Mouse (Mus musculus): ENCODE results near the gene Ints3.
A peak's percentile ranks its signal among the peaks of the same experiment; 100 is the strongest.
"Not testable (repeated sequence)": the region's sequence is repeated elsewhere in the genome, so short reads cannot be mapped to it uniquely, and the experiment has no call there.

Gene Ints3

DNA sequence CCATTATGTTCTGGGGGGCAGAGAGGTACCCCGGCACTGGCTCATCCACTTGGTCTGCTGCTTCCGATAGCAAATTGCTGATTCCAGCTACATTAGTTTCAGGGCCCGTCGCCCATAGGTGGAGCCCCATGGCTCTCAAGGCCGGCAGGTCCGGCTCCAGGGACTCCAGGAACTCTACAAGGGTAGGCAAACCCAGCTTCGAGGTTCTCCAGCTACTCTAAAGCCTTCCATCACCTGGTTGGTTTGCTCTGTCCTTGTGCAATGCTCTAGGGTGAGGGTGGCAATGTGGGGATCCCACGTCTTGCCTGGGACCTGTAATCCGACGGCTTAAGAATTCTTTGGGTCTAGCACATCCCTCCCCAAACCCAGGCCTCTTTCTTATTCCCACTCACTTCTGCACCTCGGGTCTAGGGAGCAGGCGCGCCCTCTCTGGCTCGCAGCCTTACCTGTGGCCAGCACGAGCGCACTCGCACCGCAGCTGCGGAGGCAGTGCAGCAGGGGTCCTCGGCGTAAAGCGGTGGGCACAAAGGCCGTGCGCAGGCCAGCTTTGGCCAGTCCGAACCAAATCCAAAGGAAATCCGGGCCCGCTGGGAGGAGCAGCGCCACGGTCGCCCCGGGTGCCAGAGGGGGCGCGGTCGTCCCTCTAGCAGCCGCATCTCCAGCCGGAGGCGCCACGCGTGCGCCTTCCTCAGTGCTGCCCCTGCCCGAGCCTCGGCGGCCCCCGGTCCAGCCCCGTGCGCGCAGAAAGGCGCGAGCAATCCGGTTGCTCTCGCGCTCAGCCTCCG is 44.5 kb downstream of the Ints3 start:
- peak; percentile 22 for DNase-seq

DNA sequence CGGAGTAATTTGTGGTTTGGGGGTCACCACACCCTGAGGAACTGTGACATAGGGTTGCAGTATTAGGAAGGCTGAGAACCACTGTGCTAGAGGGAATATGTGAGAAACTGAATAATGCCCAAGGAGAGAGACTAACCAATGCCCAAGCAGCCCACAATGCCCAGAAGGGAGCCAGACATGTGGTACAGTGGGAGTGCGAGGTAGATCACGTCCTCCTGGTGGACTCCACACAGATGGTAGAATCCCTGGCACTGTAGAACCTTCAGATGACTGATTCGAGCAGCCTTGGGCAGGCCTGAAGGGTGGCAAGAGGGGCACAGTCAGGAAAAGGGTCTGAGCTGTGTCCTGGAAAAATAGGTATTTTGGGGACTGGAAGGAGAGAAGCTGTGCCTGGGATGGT is 45.2 kb downstream of the Ints3 start:
- no peak for DNase-seq

DNA sequence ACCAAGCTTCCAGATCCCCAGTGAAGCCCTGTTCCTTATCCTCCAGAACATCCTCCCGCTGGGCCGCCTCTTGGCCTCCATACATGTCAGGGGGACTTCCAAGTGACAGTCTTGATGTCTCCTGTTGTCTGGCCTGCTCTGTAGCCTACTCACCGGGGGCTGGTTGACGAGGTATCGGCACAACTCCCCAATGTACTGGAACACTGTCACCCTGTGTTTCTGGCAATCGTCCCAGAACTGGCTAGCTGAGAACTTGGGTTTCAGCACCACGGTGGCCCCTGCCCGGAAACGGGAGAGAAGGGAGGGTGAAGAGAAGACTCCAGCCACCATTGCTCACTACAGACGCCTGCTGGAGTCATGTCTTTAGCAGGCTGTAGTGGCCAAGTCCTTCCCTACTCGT is 45.9 kb downstream of the Ints3 start:
- no peak for DNase-seq

DNA sequence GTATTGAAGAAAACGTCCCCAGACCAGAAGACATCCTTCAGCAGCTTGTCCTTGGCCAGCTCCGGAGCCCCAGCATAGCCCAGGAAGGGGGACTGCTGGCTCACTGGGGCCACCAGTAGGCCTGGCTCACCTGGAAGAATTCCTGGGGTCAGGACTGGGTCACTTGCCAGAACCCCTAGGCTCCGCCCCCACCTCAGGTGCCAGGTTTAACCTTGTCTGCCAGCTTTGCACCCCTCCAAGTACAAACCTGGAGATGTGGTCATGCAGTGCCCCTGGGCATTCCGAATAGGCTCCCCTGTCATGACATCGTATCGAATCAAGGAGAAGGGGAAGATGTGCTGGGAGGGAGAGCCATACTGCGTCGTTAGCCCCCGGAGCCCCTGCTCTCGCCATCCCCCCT is 46.6 kb downstream of the Ints3 start:
- DNase-seq, result no peak

DNA sequence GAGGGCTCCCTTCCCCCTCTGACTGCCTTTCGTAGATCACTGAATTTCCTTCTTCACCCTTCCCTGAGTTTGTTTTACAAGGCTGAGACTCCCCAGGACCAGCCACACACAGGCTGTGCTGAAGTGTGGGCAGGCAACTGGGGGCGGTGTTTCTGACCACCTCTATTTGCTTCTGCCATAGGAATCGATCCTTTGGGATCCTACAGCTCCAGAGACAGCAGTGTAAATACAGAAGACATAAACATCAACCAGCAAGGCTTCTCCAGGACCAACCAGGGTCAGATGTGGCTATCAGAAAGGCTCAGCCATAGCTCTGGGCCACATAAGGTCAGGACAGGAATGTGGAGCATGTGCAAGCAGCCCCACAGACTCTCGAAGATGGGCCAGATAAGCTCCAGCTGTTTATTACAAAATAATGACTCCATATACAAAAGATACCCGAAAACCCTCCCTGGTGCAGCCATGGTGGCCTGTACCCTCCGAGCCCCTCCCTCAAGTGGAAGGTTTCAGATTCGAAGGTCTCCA is 48.5 kb downstream of the Ints3 start:
- DNase-seq, result no peak

DNA sequence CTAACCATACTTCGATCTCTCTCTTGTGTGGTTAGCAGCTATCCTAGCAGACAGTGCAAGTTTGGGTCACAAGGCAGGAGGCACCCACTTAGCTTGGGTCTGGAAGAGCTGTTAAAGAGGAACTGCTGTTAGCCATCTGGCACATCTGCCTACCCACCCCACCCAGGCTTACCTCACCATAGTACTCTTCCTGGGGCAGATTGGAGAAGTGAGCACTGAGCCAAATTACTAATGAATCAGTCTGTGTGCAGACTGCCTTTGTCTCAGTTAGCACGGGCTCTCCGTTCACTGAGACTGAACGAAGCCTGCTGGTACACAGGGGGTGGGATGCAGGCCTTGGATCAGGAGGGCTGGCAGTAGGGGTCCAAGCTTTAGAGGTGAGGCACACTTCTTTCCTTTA is 49.7 kb downstream of the Ints3 start:
- no peak for DNase-seq

DNA sequence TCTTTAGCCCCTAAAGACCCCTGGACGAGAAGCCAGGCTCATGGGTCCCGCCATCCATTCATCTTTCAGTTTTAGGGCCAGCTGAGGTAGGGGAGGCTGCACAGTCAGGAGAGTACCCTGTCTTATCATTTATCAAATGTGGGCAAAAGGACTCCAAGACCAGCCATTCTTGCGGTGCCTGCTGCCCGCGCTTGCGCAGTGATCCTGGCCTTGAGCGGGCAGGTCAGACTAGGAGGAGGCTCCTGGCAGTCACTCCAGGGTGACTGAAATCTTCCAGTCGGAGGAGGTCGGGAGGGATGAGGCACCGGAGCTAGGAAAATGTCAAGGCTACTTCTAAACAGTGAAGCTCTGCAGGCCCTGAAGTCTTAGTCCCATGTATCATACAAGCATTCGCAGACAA is 51.7 kb downstream of the Ints3 start:
- no peak for DNase-seq

DNA sequence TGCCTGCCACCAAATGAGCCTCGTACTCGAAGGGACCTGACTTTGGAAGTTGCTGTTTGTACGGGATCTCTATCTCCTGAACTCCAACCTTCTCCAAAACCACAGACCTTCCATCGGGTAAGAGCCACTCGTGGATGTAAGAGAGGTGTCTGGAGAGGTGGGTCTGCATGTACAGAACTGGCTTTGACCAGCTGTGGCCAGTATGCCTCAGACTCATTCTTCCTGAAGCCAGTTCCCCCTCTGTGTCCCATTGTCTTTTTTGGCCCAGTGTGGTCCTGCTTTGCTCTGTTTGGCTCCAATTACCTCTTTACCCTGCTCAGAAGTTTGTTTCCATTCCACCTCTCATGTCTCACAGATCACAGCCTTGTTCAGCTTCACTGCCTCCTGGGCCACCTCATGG is 54.9 kb downstream of the Ints3 start:
- no peak for DNase-seq

DNA sequence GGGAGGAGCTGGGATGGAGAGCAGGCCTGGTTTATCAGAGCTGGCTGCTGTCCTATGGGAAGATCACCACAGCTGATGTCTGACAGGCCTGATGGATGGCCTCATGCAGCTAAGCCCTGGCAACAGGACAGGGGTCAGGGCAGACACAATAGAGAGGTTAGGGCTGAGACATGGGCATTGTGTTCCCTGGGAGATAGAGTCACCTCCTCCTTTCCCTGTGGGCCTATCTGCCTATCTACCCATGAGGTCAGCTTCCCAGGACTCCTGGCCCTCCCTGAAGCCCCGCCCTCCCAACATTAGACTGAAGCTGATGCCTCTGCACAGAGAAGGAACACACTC is 57.2 kb downstream of the Ints3 start:
- no peak for DNase-seq

DNA sequence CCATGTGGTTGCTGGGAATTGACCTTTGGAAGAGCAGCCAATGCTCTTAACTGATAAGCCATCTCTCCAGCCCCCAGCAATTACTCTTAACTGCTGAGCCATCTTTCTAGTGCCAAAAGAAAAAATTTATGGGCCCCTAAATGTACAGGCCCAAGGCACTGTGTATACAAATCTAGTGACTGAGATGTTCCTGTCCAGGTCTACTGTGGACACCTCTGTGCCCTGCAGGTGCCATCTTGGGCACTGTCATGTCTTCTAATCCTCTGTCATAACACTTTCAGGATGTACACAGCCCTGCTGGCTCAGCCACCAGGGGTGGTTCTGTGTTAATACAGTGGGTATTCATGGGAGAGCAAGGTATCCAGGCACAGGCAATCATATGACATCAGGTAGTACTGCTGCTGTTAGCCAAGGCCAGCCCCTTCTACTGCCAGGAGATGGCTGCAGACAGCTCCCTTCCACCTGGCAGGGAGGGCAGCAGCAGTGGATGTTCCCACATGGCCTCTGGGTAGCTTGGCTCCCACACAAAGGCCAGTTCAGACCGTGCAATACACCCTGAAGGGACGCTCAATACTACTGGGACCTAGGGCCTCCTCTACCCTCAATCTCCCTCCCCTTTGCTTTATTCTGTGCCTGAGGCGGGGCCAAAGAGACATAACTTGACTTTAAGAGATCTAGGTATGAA is 57.7 kb downstream of the Ints3 start:
- DNase-seq, result no peak

DNA sequence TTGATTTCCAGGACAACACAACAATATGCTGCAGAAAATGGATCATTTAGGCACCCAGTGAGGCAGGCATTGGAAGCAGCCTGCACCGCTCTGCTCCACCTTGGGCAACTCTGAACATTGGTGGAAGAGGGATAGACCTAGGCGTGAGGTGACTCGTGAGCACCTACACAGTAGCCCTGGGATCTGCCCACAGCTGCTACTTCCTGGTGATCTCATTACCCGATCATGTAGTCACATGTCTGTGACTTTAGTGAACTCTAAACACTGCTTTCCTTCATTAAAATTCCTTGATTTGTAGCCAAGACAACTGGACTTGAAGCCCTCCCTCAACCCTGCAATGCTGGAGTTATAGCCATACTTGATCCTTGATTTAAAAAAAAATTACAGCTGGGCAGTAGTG is 59.1 kb downstream of the Ints3 start:
- DNase-seq, result no peak

DNA sequence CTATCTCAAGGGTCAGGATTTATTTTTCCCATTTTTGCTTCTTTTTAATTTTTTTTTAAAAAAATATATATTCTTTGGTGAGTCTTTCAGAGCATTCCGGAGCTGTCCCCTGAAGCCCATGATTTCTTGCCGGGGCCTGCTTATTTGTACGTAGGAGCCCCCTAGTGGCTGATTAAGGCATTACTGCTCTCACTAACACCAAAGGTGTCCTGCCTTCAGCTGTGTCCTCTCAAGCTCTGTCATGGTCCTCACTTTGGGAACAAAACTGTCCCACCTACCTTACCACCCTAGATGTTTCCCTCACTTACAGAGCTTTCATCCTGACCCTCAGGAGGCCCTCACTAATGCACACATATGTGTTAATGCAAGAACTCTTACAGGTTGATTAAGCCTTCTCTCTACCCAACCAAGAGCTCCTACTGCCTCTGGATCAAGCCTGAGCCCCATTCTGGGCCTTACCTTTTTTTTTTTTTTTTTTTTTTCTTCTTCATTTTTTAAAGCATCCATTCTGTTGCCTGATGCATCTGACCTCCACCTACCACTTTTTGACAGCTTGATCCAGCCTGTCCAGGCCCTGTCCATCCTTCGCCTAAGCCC is 59.9 kb downstream of the Ints3 start:
- peak; percentile 80 for DNase-seq

DNA sequence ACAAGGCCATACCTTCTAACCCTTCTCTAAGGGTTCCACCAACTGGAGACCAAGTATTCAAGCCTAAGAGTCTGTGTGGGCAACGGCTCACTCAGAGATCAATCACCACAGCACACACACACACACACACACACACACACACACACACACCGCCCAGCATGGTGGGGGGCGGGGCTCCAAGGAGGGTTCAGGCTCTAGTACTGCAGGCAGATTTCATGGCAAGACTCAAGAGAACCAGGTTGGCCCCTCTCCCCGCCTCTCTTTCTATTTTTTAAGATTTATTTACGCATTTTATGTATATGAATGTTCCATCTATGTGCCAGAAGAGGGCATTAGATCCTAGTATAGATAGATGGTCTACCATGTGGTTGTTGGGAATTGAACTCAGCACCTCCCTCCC is 60.6 kb downstream of the Ints3 start:
- DNase-seq, result no peak

DNA sequence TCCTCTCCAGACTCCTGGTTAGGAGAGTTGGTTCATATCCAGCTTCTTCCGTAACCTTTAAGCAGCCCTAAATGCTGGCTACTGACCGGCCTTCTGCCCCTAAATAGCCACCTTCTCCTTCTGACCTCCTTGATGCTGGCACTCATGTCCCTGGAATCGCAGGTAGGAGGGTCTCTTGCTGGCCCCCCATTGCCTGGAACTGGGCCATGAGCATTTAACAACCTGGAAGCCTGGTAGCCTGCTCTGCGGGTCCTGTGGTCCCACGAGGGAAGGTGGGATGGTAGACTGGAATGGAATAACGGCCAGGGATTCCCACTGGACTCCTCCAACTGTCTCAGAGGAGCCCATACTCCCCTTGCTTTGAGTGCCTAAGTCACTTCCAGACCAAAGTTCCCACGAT is 61.6 kb downstream of the Ints3 start:
- DNase-seq, result no peak

DNA sequence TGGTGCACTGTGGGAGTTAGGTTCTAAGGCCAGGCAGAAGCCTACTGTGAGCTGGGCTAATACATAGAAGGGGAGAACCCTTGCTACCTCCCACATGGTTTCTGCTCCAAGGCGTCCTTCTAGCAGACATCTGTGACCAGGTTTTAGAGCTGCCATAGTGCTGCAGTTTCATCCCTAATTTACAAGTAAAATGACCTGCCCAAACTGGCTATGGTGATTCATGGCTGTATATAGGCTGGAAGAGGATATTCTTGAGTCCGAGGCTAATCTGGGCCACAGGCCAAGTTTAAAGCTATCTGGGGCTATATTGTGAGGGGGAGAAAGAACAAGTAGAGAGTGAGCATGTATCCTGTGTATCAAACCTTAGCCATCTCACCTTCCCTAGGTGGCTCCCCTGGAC is 64.4 kb downstream of the Ints3 start:
- no peak for DNase-seq

DNA sequence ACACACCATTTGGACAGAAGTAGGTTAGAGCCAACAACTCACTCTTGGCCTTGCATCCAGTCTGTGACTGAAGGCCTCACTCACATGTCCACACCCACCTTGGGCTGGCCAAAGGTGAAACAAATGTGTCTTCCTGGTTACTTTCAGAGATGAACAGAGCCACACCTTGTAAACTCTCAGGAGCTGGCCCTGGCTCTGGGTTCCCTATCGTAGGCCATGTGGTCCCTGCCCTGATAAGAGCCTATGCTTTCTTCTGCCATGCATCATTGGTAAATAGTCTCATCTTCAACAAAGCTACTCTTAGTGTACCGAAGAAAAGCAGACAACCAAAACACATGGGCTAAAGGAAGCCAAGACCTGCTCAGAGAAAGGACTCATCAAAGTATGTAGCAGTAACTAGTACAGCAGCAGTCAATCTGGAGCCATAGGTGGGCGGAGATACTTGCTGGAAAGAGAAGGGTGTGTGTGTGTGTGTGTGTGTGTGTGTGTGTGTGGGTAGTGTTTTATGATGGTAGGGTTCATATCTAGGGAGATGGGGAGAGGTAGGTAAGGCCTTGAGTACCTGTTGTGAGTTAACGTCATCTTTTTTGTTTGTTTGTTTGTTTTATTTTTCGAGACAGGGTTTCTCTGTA is 66.3 kb downstream of the Ints3 start:
- DNase-seq, result no peak

DNA sequence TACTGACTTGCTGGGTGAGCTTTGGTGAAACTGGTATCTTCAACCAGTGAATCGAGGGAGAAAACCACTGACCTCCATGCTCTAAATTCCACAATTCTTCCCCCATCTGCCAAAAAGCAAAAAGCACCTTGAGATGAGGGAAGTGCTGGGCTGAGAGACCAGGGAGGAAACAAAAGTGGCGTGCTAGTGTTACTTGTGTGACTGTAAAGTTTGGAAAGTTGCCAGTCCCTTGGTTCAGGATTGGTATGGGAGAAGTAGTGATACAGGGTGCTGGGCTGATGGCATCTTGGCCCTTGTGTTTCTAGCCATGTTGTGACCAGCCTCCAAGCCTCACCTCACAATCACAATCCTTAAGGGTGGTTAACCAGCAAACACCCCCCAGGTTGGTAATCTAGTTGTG is 71.1 kb downstream of the Ints3 start:
- DNase-seq, result no peak

DNA sequence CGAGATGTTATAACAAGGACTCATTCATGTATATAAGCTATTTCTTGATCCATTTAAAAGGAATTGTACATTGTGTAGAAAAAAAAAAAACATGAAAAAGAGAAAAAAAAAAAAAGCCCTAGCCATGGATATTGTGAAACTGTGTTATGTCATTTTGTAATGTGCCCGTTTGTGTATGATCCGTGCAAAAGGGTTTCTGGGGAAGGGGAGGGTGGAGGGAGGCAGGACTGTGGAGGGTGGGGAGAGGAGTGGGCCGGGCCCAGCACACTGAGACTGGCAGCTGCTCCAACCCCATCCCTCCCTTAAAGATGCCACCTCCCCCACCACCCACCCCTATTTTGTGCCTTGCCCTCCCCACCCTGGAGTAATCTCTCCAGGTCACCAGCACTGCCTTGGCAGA is 71.9 kb downstream of the Ints3 start:
- no peak for DNase-seq

DNA sequence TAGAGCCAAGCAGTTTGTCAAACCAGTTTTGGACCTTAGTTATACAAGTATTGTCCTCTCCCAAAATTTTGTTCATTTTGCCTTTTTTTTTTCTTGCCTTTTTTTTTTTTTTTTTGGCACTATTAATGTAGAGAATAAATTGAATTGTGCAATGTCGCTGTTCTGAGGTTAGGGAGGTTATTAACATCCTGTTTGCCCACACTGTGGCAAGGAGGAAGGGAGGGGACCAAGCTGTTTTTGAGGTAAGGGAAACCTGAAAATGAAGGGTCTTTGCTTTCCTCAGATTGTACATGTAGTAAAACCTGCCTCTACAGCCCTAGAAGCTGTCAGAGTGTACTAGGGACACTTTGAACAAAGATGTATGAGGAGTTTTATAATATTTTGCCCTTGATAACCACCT is 74.2 kb downstream of the Ints3 start:
- no peak for DNase-seq

DNA sequence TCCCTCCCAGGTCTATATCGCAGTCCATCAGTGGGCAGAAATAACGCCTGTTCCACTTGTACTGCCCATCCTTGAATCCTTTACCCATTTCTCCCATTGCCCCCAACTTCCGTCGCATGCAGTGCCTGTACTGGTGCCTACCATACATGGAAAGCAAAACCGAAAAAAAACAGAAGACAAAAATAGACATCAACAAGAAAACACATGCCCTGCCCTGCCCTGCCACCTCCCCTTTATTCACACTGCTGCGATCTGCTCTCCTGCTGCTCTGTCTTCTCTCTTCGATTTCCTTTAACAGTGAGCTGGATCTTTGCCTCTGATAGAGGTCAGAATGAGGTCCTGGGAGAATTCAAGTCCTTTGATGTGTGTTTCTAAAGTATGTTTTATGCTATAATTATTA is 75.5 kb downstream of the Ints3 start:
- DNase-seq, result no peak

DNA sequence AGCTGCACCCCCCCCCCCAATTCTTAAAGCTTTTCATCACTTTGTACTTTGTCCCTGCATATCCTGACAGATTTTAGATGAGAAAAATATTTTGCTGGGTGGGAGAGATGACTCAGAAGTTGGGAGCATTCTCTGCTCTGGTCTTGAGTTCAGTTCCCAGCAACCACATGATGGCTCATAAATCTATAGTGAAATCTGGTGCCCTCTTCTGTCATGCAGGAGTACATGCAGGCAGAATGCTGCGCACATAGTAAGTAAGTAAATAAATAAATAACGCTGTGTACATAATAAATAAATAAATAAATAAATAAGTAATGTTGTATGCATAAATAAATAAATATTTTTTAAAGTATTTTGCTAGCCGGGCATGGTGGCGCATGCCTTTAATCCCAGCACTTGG is 85.6 kb downstream of the Ints3 start:
- no peak for DNase-seq

DNA sequence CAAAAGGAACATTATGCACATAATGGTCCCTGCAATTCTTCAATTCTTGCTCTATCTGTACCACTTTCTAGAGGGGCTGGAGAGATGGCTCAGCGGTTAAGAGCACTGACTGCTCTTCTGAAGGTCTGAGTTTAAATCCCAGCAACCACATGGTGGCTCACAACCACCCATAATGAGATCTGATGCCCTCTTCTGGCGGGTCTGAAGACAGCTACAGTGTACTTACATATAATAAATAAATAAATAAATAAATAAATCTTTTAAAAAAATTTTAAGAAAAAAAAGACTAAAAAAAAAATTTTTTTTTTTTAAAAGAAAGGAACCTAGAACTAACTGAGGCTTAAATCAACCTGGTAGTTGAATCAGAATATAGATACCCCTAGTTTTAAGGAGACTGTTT is 90.6 kb downstream of the Ints3 start:
- DNase-seq, result not testable (repeated sequence)
